Mouse (Mus musculus): ENCODE data around the gene Gast. TPM values are rescaled to one million over a fixed set of nuclear protein-coding genes. Genes with fewer than 3 reads are reported as not detected.
A peak's percentile ranks its signal among the peaks of the same experiment; 100 is the strongest.
"Not testable (repeated sequence)": the region's sequence is repeated elsewhere in the genome, so short reads cannot be mapped to it uniquely, and the experiment has no call there.

The Gast gene
- 0.90 TPM in 1 of 2 replicates, not detected in the other for polyA plus RNA-seq (2016; fragmentation: Nextera tagmentation; extraction: Ambion mirVana)

GRCm38 (mm10) chr11:100333944-100334457 lies at the start of gene Gast:
Gene Gast, plus strand, starts transcription at chr11:100334407.
- H3K4me3 ChIP-seq: no peak within 1 kb of the TSS
- no peaks in the 10 kb centered on the region for H3K9me3 ChIP-seq
- no peaks in the 10 kb centered on the region for H3K36me3 ChIP-seq
- H3K27me3 ChIP-seq (ENCODE audit: insufficient read depth, poor library complexity, severe bottlenecking): no peaks in the 10 kb centered on the region
- 0 out of 2 replicates have a peak within 1 kb of the TSS, but pooled peaks have one; percentile 25 for H3K27ac ChIP-seq
- DNase-seq (ENCODE audit: low spot score): no peak
- WGBS: 86% methylated on average over 6 of the region's 6 CpGs
- peaks cover 52% of the 10 kb centered on the region for H3K4me1 ChIP-seq (replicated peaks)

DNA sequence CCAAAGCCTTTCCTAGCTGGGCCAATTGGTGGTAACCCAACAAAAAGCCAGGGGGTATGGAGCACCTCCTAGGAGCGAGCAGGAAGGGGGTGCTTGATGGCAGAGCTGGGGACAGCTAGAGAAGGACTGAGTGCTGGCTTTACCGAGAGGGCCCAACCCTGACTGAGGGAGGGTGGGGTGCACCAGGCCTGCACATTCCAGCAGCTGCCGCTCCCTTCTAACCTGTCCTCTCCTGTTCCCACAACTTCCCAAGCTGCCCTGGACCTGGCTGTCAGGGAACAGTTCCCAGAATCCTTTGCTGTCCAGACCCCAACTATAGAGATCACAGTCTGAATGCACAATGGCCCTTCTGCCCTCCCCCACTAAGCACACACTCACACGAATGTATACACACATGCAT lies 49.2 kb upstream of the Gast start:
- H3K27ac ChIP-seq: no peak overlapping the region
- no peaks in the 10 kb centered on the region for H3K27me3 ChIP-seq (ENCODE audit: insufficient read depth, poor library complexity, severe bottlenecking)
- H3K4me1 ChIP-seq (replicated peaks): peaks cover 21% of the 10 kb centered on the region
- no peaks in the 10 kb centered on the region for H3K9me3 ChIP-seq
- no peak for DNase-seq (ENCODE audit: low spot score)
- H3K36me3 ChIP-seq: no peaks in the 10 kb centered on the region
- H3K4me3 ChIP-seq: no peak overlapping the region
- WGBS: 85% methylated on average over 4 of the region's 4 CpGs

- peaks cover 33% of the 10 kb centered on the region for H3K4me1 ChIP-seq (replicated peaks)
- H3K27me3 ChIP-seq (ENCODE audit: insufficient read depth, poor library complexity, severe bottlenecking): no peaks in the 10 kb centered on the region
- no peaks in the 10 kb centered on the region for H3K9me3 ChIP-seq
- H3K27ac ChIP-seq: peak overlapping the region; percentile 72
- no peak overlapping the region for H3K4me3 ChIP-seq
- no peak for DNase-seq (ENCODE audit: low spot score)
- H3K36me3 ChIP-seq: no peaks in the 10 kb centered on the region
- WGBS: 35% methylated on average over 10 of the region's 10 CpGs
Observed at GRCm38 (mm10) chr11:100287024-100287423, 47.2 kb upstream of the Gast start.

DNA sequence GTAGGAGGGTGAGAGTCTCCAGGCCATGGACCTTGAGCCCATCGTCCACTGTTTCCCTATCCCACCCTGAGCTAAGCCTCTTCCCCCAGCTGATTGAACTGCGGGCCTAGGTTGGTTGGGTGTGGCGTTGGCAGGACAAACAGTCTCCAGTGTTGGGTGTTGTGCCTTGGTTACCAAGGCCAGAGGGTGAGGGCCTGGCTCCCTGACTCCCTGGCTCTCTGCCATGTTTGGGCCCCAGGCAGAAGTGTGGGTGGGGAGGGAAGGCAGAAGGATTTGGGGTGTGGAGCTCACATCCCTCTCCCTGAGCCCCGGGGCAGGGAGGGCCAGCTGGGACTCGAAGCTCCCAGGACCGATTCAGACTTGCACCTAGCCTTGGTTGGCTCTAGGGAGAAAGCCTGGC lies 45.3 kb upstream of the Gast start:
- 90% methylated on average over 6 of the region's 6 CpGs for WGBS
- H3K27ac ChIP-seq: no peak overlapping the region
- H3K36me3 ChIP-seq: no peaks in the 10 kb centered on the region
- H3K4me1 ChIP-seq (replicated peaks): peaks cover 34% of the 10 kb centered on the region
- no peak overlapping the region for H3K4me3 ChIP-seq
- no peak for DNase-seq (ENCODE audit: low spot score)
- no peaks in the 10 kb centered on the region for H3K9me3 ChIP-seq
- no peaks in the 10 kb centered on the region for H3K27me3 ChIP-seq (ENCODE audit: insufficient read depth, poor library complexity, severe bottlenecking)

GRCm38 (mm10) chr11:100290235-100290634 lies 44.0 kb upstream of the Gast start:
- Histone ChIP-seq H3K4me1 (replicated peaks) (peaks cover 37% of the 10 kb centered on the region), H3K4me3 (no peak overlapping the region), H3K27ac (peak overlapping the region; percentile 40; the same call in 1 of the 2 replicates), H3K9me3 (no peaks in the 10 kb centered on the region), H3K27me3 (ENCODE audit: insufficient read depth, poor library complexity, severe bottlenecking) (no peaks in the 10 kb centered on the region), H3K36me3 (no peaks in the 10 kb centered on the region)
- no peak for DNase-seq (ENCODE audit: low spot score)
- 38% methylated on average over 5 of the region's 5 CpGs for WGBS

- 55% methylated on average over 6 of the region's 6 CpGs for WGBS
- Histone ChIP-seq H3K27ac (no peak overlapping the region), H3K4me3 (no peak overlapping the region), H3K9me3 (no peaks in the 10 kb centered on the region), H3K36me3 (no peaks in the 10 kb centered on the region), H3K27me3 (ENCODE audit: insufficient read depth, poor library complexity, severe bottlenecking) (no peaks in the 10 kb centered on the region), H3K4me1 (replicated peaks) (peaks cover 30% of the 10 kb centered on the region)
- DNase-seq (ENCODE audit: low spot score): no peak
Observed at GRCm38 (mm10) chr11:100292884-100293283, 41.3 kb upstream of the Gast start.

- DNase-seq (ENCODE audit: low spot score): peak; percentile 91
- Histone ChIP-seq H3K27me3 (ENCODE audit: insufficient read depth, poor library complexity, severe bottlenecking) (no peaks in the 10 kb centered on the region), H3K36me3 (no peaks in the 10 kb centered on the region), H3K9me3 (no peaks in the 10 kb centered on the region), H3K27ac (no peak overlapping the region), H3K4me1 (replicated peaks) (peaks cover 28% of the 10 kb centered on the region), H3K4me3 (no peak overlapping the region)
- 6% methylated on average over 10 of the region's 10 CpGs for WGBS
Observed at GRCm38 (mm10) chr11:100295308-100295707, 38.9 kb upstream of the Gast start.

DNA sequence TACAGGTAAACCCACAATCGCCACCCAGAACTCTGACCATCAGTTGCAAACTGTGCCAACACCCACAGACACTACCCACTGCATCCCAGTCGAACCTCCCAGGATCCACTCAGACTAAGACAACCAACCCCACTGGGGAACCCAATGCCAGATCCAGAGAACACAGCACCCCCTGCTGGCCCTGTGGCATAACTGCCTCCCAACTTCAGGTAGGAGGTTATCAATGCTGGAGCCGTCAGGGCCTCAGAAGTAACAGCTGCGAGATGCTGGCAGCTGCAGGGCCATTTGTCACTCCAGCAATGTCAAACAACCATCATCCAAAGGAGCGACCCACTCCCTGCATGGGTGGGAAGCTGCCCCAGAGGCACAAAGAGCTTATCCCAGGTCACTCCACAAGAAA lies 36.4 kb upstream of the Gast start:
- H3K4me1 ChIP-seq (replicated peaks): peaks cover 17% of the 10 kb centered on the region
- peak overlapping the region; percentile 14 for H3K4me3 ChIP-seq
- H3K27me3 ChIP-seq (ENCODE audit: insufficient read depth, poor library complexity, severe bottlenecking): no peaks in the 10 kb centered on the region
- no peaks in the 10 kb centered on the region for H3K36me3 ChIP-seq
- peak; percentile 29 for DNase-seq (ENCODE audit: low spot score)
- H3K27ac ChIP-seq: no peak overlapping the region
- 43% methylated on average over 5 of the region's 5 CpGs for WGBS
- no peaks in the 10 kb centered on the region for H3K9me3 ChIP-seq

- 20% methylated on average over 18 of the region's 18 CpGs for WGBS
- DNase-seq (ENCODE audit: low spot score): peak; percentile 86
- no peaks in the 10 kb centered on the region for H3K27me3 ChIP-seq (ENCODE audit: insufficient read depth, poor library complexity, severe bottlenecking)
- no peaks in the 10 kb centered on the region for H3K36me3 ChIP-seq
- H3K9me3 ChIP-seq: no peaks in the 10 kb centered on the region
- H3K27ac ChIP-seq: no peak overlapping the region
- peaks cover 11% of the 10 kb centered on the region; the same call in 1 of the 2 replicates for H3K4me1 ChIP-seq (replicated peaks)
- peak overlapping the region; percentile 14 for H3K4me3 ChIP-seq
Observed at GRCm38 (mm10) chr11:100298274-100299036, 35.8 kb upstream of the Gast start.

GRCm38 (mm10) chr11:100300293-100300692 lies 33.9 kb upstream of the Gast start:
- H3K27me3 ChIP-seq (ENCODE audit: insufficient read depth, poor library complexity, severe bottlenecking): no peaks in the 10 kb centered on the region
- peaks cover 8% of the 10 kb centered on the region; the same call in 1 of the 2 replicates for H3K4me1 ChIP-seq (replicated peaks)
- H3K36me3 ChIP-seq: no peaks in the 10 kb centered on the region
- no peak overlapping the region for H3K27ac ChIP-seq
- H3K9me3 ChIP-seq: no peaks in the 10 kb centered on the region
- H3K4me3 ChIP-seq: no peak overlapping the region
- DNase-seq (ENCODE audit: low spot score): peak; percentile 80
- 9% methylated on average over 5 of the region's 5 CpGs for WGBS

GRCm38 (mm10) chr11:100301292-100301691 lies 32.9 kb upstream of the Gast start:
- 89% methylated on average over 5 of the region's 5 CpGs for WGBS
- DNase-seq (ENCODE audit: low spot score): no peak
- peaks cover 6% of the 10 kb centered on the region; the same call in 1 of the 2 replicates for H3K4me1 ChIP-seq (replicated peaks)
- no peak overlapping the region for H3K27ac ChIP-seq
- H3K9me3 ChIP-seq: no peaks in the 10 kb centered on the region
- H3K4me3 ChIP-seq: no peak overlapping the region
- no peaks in the 10 kb centered on the region for H3K36me3 ChIP-seq
- no peaks in the 10 kb centered on the region for H3K27me3 ChIP-seq (ENCODE audit: insufficient read depth, poor library complexity, severe bottlenecking)

DNA sequence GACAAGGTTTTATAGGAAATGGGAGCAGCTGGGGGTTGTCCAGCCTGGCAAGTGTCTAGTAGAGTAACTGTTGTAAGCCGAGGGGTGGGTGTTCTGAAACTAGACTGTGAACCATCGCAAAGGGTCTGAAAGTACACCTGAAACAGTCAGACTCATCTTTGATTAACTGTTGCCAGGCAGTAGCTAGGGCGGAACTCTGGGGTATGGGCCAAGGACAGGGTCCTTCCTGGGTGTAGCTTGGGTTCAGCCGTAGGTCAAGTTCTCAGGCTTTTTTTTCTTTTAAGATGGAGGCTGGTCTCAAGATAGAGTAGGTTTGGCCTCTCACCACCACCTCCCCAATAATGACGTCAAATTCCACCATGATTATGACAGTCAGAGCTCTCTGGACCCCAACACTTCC lies 26.3 kb upstream of the Gast start:
- H3K36me3 ChIP-seq: no peaks in the 10 kb centered on the region
- H3K27me3 ChIP-seq (ENCODE audit: insufficient read depth, poor library complexity, severe bottlenecking): no peaks in the 10 kb centered on the region
- H3K4me3 ChIP-seq: no peak overlapping the region
- no peaks in the 10 kb centered on the region for H3K9me3 ChIP-seq
- 89% methylated on average over 5 of the region's 5 CpGs for WGBS
- DNase-seq (ENCODE audit: low spot score): no peak
- H3K27ac ChIP-seq: no peak overlapping the region
- H3K4me1 ChIP-seq (replicated peaks): peaks cover 11% of the 10 kb centered on the region

GRCm38 (mm10) chr11:100308672-100309071 lies 25.5 kb upstream of the Gast start:
- not testable (repeated sequence) for H3K9me3 ChIP-seq; H3K36me3 ChIP-seq; H3K27me3 ChIP-seq (ENCODE audit: insufficient read depth, poor library complexity, severe bottlenecking); DNase-seq (ENCODE audit: low spot score); H3K27ac ChIP-seq; H3K4me3 ChIP-seq
- 94% methylated on average over 6 of the region's 6 CpGs for WGBS
- H3K4me1 ChIP-seq (replicated peaks): peaks cover 11% of the 10 kb centered on the region
